Mouse (Mus musculus) neural tube, embryonic 15.5 days (tissue): Measurements from ENCODE around the gene Hid1. TPM values are rescaled to one million over a fixed set of nuclear protein-coding genes. Genes with fewer than 3 reads are reported as not detected.

ENCODE experiments used
- ATAC-seq: fragments of 200-750 bp; cut with Nextera tagmentation; 2 replicates; pipeline ENCODE4 v1.8.0; 2017; ENCODE audit warnings: mild to moderate bottlenecking, moderate TSS enrichment, moderate library complexity; ENCODE audit not compliant: low FRiP score
- H3K27ac ChIP-seq: fragments of 300-500 bp; sonication (generic); replicated peaks from 2 replicates; pipeline ENCODE4 v1.5.1; 2015; ENCODE audit warnings: mild to moderate bottlenecking, inconsistent platforms
- H3K27me3 ChIP-seq: fragments of 300-500 bp; sonication (generic); replicated peaks from 2 replicates; pipeline ENCODE4 v1.6.1; 2015; ENCODE audit warnings: inconsistent platforms
- H3K36me3 ChIP-seq: fragments of 300-500 bp; sonication (generic); 2 replicates; pipeline ENCODE4 v1.6.1; 2015; ENCODE audit warnings: inconsistent platforms
- H3K4me1 ChIP-seq: fragments of 300-500 bp; sonication (generic); 2 replicates; pipeline ENCODE4 v1.6.1; 2015; ENCODE audit warnings: inconsistent platforms
- H3K4me2 ChIP-seq: fragments of 300-500 bp; sonication (generic); 2 replicates; pipeline ENCODE4 v1.6.1; 2015; ENCODE audit warnings: inconsistent platforms, mild to moderate bottlenecking, moderate library complexity
- H3K4me3 ChIP-seq: fragments of 300-500 bp; sonication (generic); replicated peaks from 2 replicates; pipeline ENCODE4 v1.5.1; 2015; ENCODE audit warnings: mild to moderate bottlenecking, inconsistent platforms
- H3K9ac ChIP-seq: fragments of 300-500 bp; sonication (generic); replicated peaks from 2 replicates; pipeline ENCODE4 v1.6.1; 2015; ENCODE audit warnings: mild to moderate bottlenecking, inconsistent platforms
- H3K9me3 ChIP-seq: fragments of 300-500 bp; sonication (generic); replicated peaks from 2 replicates; pipeline ENCODE4 v1.6.1; 2016; ENCODE audit warnings: inconsistent platforms
- WGBS: fragments of 180-500 bp; shearing (Covaris S2); methylation state at CpG from one replicate; pipeline ENCODE4 v1.1.7; 2015; ENCODE audit warnings: mixed read lengths; 5-methylcytosine and 5-hydroxymethylcytosine counted together
- polyA plus RNA-seq: library from polyadenylated mRNA; unstranded; fragments of >200 nt; fragmentation: Nextera tagmentation; extraction: Ambion mirVana; gene quantifications from 2 replicates; pipeline ENCODE4 v1.2.1, GENCODE M21; 2015

The Hid1 gene
- polyA plus RNA-seq, 1 experiment from 2014 or later: 55.6 TPM

DNA sequence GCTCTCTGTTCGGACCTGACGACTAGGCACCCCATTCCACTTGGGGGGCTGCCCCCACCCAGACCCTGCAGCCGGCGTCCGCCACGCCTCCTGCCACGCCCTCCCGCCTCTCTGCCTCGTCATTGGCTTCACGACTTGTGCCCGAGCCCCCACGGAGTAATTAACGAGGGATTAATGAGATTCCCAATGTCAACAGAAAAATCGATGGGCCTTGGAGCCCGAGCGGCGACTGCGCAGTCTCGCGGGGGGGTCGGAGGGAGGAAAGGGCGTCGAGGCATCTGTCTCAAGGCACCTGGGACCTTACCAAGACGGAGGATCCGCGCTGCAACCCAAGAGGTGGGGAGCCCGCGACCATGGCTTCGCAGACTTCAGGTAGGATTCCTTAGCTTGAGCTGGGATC lies 33.0 kb downstream of the Hid1 start, which contains the start of gene Otop3:
Gene Otop3, plus strand, starts transcription at position 201 of the 400 bp plus-strand sequence.
- WGBS: 2% methylated on average over 29 of the region's 29 CpGs
- peak within 1 kb of the TSS; percentile 65 for H3K4me2 ChIP-seq
- H3K27me3 ChIP-seq: peaks cover 34% of the 10 kb centered on the region
- no peak within 1 kb of the TSS for H3K27ac ChIP-seq
- H3K36me3 ChIP-seq: no peaks in the 10 kb centered on the region
- H3K4me3 ChIP-seq: peak within 1 kb of the TSS; percentile 34
- H3K4me1 ChIP-seq: peaks cover 15% of the 10 kb centered on the region
- peak; percentile 34; the same call in 1 of the 2 replicates for ATAC-seq
- peak within 1 kb of the TSS; percentile 34; the same call in 1 of the 2 replicates for H3K9ac ChIP-seq
- no peaks in the 10 kb centered on the region for H3K9me3 ChIP-seq

- 83% methylated on average over 15 of the region's 15 CpGs for WGBS
- Histone ChIP-seq H3K4me2 (no peak overlapping the region), H3K27ac (no peak overlapping the region), H3K4me1 (peaks cover 4% of the 10 kb centered on the region), H3K36me3 (no peaks in the 10 kb centered on the region), H3K9me3 (no peaks in the 10 kb centered on the region), H3K4me3 (no peak overlapping the region), H3K9ac (no peak overlapping the region), H3K27me3 (peaks cover 40% of the 10 kb centered on the region)
- ATAC-seq: no peak
Observed at GRCm38 (mm10) chr11:115329339-115329738, 38.2 kb downstream of the Hid1 start.

- Histone ChIP-seq H3K4me2 (no peak overlapping the region), H3K27ac (no peak overlapping the region), H3K9ac (no peak overlapping the region), H3K4me3 (no peak overlapping the region), H3K36me3 (no peaks in the 10 kb centered on the region), H3K27me3 (peaks cover 60% of the 10 kb centered on the region), H3K9me3 (no peaks in the 10 kb centered on the region), H3K4me1 (peaks cover 17% of the 10 kb centered on the region)
- ATAC-seq: no peak
- 68% methylated on average over 7 of the region's 7 CpGs for WGBS
Observed at GRCm38 (mm10) chr11:115326730-115327129, 40.8 kb downstream of the Hid1 start.

DNA sequence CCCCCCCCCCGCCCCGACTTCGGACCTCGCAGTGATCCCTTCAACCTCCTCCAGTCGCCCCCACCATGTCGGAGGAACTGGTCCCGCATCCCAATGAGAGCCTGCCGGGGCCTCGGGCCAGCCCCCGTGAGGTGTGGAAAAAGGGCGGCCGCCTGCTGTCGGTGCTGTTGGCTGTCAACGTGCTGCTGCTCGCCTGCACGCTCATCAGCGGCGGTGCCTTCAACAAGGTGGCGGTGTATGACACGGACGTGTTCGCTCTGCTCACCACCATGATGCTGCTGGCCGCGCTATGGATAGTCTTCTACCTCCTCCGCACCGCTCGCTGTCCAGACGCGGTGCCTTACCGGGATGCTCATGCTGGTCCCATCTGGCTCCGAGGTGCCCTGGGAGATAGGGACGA lies 44.2 kb downstream of the Hid1 start:
- Histone ChIP-seq H3K9ac (no peak overlapping the region), H3K4me1 (peaks cover 33% of the 10 kb centered on the region), H3K27ac (no peak overlapping the region), H3K27me3 (peaks cover 82% of the 10 kb centered on the region), H3K4me2 (peak overlapping the region; percentile 38; the same call in 1 of the 2 replicates), H3K9me3 (no peaks in the 10 kb centered on the region), H3K36me3 (no peaks in the 10 kb centered on the region), H3K4me3 (0 out of 2 replicates have a peak overlapping the region, but pooled peaks have one; percentile 12)
- no peak for ATAC-seq
- 16% methylated on average over 32 of the region's 32 CpGs for WGBS

DNA sequence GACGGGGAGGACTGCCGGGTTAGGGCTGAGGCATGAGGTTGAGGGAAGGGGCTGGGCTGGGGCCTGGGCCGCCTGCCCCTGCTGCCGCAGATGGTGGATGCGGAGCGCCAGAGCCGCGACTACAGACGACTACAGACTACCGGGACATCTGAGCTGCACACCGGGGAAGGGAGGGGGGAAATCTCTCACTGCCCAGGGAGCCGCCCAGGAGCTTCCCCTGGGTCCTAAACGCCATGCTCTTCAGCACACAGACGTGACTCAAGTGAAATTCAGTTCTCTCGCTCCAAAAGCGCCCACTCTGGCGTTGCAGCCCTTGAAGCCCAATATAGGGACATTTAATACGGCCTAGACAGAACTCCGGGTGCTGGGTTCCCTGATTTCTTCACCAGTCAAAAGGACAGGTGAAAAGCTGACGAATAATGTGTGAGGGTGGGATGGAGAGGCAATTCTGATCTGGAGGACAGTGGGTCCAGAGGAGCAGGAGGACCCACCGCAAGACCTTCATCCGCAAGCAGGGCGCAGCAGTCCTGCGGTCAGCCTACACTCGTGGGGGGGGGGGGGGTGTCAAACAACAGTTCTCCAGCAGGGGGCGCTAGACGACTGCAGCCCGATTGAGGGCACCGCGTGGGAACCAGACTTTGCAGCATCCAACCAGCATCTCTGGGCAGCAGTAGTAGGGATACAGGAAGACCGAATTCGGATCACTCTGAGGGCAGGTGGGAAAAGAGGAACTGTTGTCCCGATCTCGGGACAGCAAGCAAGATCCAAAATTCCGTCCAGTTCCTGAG lies 45.5 kb downstream of the Hid1 start, which contains the start of gene Ush1g:
Gene Ush1g, minus strand, starts transcription at position 136 of the 788 bp plus-strand sequence.
- Histone ChIP-seq H3K9ac (no peak within 1 kb of the TSS), H3K27ac (no peak within 1 kb of the TSS), H3K4me1 (peaks cover 38% of the 10 kb centered on the region), H3K4me2 (peak within 1 kb of the TSS; percentile 38), H3K4me3 (peak within 1 kb of the TSS; percentile 18; the same call in 1 of the 2 replicates), H3K9me3 (no peaks in the 10 kb centered on the region), H3K36me3 (no peaks in the 10 kb centered on the region), H3K27me3 (peaks cover 93% of the 10 kb centered on the region)
- 5% methylated on average over 35 of the region's 35 CpGs for WGBS
- ATAC-seq: peak; percentile 55; the same call in 1 of the 2 replicates

DNA sequence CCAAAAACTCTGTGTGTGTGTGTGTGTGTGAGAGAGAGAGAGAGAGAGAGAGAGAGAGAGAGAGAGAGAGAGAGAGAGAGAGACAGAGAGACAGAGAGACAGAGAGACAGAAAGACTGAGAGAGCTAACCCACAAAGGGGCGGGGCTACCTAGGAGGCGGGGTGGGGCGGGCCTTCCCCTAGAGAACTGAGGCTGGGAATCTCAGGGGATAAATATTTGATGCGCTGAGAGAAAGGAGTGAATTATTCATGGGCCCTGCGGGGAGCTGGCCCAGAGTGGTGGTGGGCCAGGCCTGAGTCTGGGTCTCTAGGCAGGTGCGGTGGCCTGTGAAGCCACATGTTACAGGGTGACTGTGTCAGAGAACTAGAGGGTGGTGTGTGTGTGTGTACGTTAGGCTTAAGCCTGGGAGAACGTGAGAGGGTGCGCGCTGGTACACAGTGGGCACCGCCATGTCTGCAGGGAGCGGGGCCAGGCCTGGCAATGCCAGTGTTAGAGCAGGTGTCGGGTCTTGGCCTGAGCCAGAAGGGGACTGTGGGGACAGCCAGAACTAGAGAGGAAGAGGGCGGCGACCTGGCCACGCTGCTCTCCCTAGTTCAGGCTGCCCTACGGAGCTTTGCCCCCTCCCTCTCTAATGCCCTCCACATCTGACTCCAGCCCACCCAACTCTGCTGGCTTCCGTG lies 47.7 kb downstream of the Hid1 start:
- H3K4me3 ChIP-seq: no peak overlapping the region
- H3K4me1 ChIP-seq: peaks cover 38% of the 10 kb centered on the region
- H3K9ac ChIP-seq: no peak overlapping the region
- H3K9me3 ChIP-seq: no peaks in the 10 kb centered on the region
- WGBS: 6% methylated on average over 18 of the region's 18 CpGs
- H3K27ac ChIP-seq: no peak overlapping the region
- H3K27me3 ChIP-seq: peaks cover 100% of the 10 kb centered on the region
- ATAC-seq: no peak
- no peaks in the 10 kb centered on the region for H3K36me3 ChIP-seq
- H3K4me2 ChIP-seq: no peak overlapping the region

- H3K4me1 ChIP-seq: peaks cover 36% of the 10 kb centered on the region
- H3K36me3 ChIP-seq: no peaks in the 10 kb centered on the region
- H3K4me3 ChIP-seq: no peak overlapping the region
- H3K4me2 ChIP-seq: peak overlapping the region; percentile 23; the same call in 1 of the 2 replicates
- no peak for ATAC-seq
- 4% methylated on average over 63 of the region's 63 CpGs for WGBS
- peaks cover 96% of the 10 kb centered on the region for H3K27me3 ChIP-seq
- no peak overlapping the region for H3K27ac ChIP-seq
- 0 out of 2 replicates have a peak overlapping the region, but pooled peaks have one; percentile 17 for H3K9ac ChIP-seq
- H3K9me3 ChIP-seq: no peaks in the 10 kb centered on the region
Observed at GRCm38 (mm10) chr11:115318245-115319027, 49.1 kb downstream of the Hid1 start.

GRCm38 (mm10) chr11:115317204-115317603 lies 50.4 kb downstream of the Hid1 start:
- WGBS: 69% methylated on average over 7 of the region's 7 CpGs
- Histone ChIP-seq H3K36me3 (no peaks in the 10 kb centered on the region), H3K9ac (no peak overlapping the region), H3K4me2 (no peak overlapping the region), H3K27ac (no peak overlapping the region), H3K4me3 (no peak overlapping the region), H3K27me3 (peaks cover 92% of the 10 kb centered on the region), H3K9me3 (no peaks in the 10 kb centered on the region), H3K4me1 (peaks cover 26% of the 10 kb centered on the region)
- no peak for ATAC-seq

DNA sequence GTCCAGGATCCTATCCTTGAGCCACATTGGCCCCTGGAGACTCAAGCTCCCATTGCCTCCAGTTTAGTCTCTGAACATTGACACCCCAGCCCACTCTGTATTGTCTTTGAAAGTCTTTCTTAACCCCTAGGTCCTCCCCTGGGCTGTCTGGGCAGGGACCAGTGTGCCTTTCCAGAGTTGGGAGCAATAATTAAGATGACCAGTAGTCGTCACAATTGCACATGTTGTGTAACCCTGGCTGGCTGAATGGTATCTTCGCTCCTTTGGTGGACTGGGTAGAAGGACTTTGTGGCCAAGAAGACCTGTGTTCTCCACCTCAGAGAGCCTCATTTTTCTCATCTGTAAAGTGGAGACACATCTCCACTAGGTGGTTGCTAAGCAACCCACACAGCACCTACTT lies 53.3 kb downstream of the Hid1 start:
- no peaks in the 10 kb centered on the region for H3K36me3 ChIP-seq
- H3K9ac ChIP-seq: no peak overlapping the region
- peaks cover 67% of the 10 kb centered on the region for H3K27me3 ChIP-seq
- H3K9me3 ChIP-seq: no peaks in the 10 kb centered on the region
- no peak overlapping the region for H3K4me2 ChIP-seq
- peaks cover 12% of the 10 kb centered on the region for H3K4me1 ChIP-seq
- H3K4me3 ChIP-seq: no peak overlapping the region
- no peak overlapping the region for H3K27ac ChIP-seq
- WGBS: 48% methylated on average over 2 of the region's 2 CpGs
- ATAC-seq: no peak

- peaks cover 4% of the 10 kb centered on the region; the same call in 1 of the 2 replicates for H3K4me1 ChIP-seq
- H3K36me3 ChIP-seq: no peaks in the 10 kb centered on the region
- no peak overlapping the region for H3K9ac ChIP-seq
- H3K27ac ChIP-seq: no peak overlapping the region
- no peak overlapping the region for H3K4me3 ChIP-seq
- no peaks in the 10 kb centered on the region for H3K9me3 ChIP-seq
- 57% methylated on average over 1 of the region's 1 CpGs for WGBS
- ATAC-seq: no peak
- H3K4me2 ChIP-seq: no peak overlapping the region
- H3K27me3 ChIP-seq: peaks cover 14% of the 10 kb centered on the region
Observed at GRCm38 (mm10) chr11:115308781-115309180, 58.8 kb downstream of the Hid1 start.

DNA sequence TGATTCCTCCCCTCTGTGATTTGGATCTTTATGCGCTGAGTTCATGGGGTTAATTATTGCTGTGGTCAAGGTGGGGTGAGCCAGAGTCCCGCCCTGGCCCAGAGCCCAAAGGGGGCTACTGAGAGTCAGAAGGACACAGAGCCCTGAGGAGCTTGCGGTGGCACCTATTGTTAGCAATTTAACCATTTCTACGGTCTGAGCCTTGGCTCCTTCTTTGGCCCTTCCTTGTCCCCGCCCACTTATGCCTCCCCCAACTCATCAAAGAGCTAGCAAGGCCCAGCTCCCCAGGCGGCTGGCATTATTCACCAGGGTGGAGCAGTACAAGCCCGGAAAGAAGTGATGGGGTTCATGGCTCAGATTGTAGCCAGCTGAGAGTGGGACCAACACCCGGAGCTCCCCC lies 60.7 kb downstream of the Hid1 start, which contains the start of gene Otop2:
Gene Otop2, plus strand, starts transcription at position 301 of the 400 bp plus-strand sequence.
- H3K27me3 ChIP-seq: peaks cover 1% of the 10 kb centered on the region
- H3K4me2 ChIP-seq: no peak within 1 kb of the TSS
- ATAC-seq: no peak
- 14% methylated on average over 8 of the region's 8 CpGs for WGBS
- H3K27ac ChIP-seq: no peak within 1 kb of the TSS
- no peak within 1 kb of the TSS for H3K9ac ChIP-seq
- H3K4me3 ChIP-seq: no peak within 1 kb of the TSS
- no peaks in the 10 kb centered on the region for H3K9me3 ChIP-seq
- H3K36me3 ChIP-seq: no peaks in the 10 kb centered on the region
- H3K4me1 ChIP-seq: peaks cover 4% of the 10 kb centered on the region; the same call in 1 of the 2 replicates
